Mouse (Mus musculus): ENCODE data around the gene Mmgt2. TPM values are rescaled to one million over a fixed set of nuclear protein-coding genes. Genes with fewer than 3 reads are reported as not detected.
A peak's percentile ranks its signal among the peaks of the same experiment; 100 is the strongest.

The Mmgt2 gene
- polyA plus RNA-seq, 1 experiment from 2014 or later, result 57.4 TPM

- Histone ChIP-seq H3K9me3 (ENCODE audit: control insufficient read depth, low read length) (no peaks in the 10 kb centered on the region), H3K4me3 (ENCODE audit: low read depth, low read length) (no peak overlapping the region), H3K27ac (ENCODE audit: low read depth) (no peak overlapping the region), H3K9ac (ENCODE audit: low read length) (no peak overlapping the region), H3K36me3 (ENCODE audit: control insufficient read depth, insufficient read depth, low read length) (peaks cover 63% of the 10 kb centered on the region), H3K4me1 (replicated peaks; ENCODE audit: control insufficient read depth, insufficient read depth, low read length) (peaks cover 17% of the 10 kb centered on the region), H3K4me2 (ENCODE audit: low read length) (no peak overlapping the region), H3K27me3 (replicated peaks; ENCODE audit: control insufficient read depth, insufficient read depth, low read length) (no peaks in the 10 kb centered on the region)
- DNase-seq (ENCODE audit: low spot score), result peak; percentile 65
- no peak for ATAC-seq (replicated peaks; ENCODE audit: low FRiP score, low TSS enrichment, low read depth)
- 52% methylated on average over 10 of the region's 10 CpGs for WGBS
These were observed 41.9 kb upstream of the Mmgt2 start for GRCm38 (mm10) chr11:62606299-62607169.

GRCm38 (mm10) chr11:62607170-62607951 is 41.1 kb upstream of the Mmgt2 start:
- DNase-seq (ENCODE audit: low spot score) (no peak), ATAC-seq (replicated peaks; ENCODE audit: low FRiP score, low TSS enrichment, low read depth) (no peak)
- H3K9me3 ChIP-seq (ENCODE audit: control insufficient read depth, low read length), result no peaks in the 10 kb centered on the region
- WGBS, result 68% methylated on average over 10 of the region's 10 CpGs
- no peak overlapping the region for H3K4me2 ChIP-seq (ENCODE audit: low read length)
- peaks cover 63% of the 10 kb centered on the region for H3K36me3 ChIP-seq (ENCODE audit: control insufficient read depth, insufficient read depth, low read length)
- H3K27ac ChIP-seq (ENCODE audit: low read depth), result no peak overlapping the region
- no peak overlapping the region for H3K4me3 ChIP-seq (ENCODE audit: low read depth, low read length)
- H3K9ac ChIP-seq (ENCODE audit: low read length), result no peak overlapping the region
- peaks cover 12% of the 10 kb centered on the region; the same call in 1 of the 2 replicates for H3K4me1 ChIP-seq (replicated peaks; ENCODE audit: control insufficient read depth, insufficient read depth, low read length)
- H3K27me3 ChIP-seq (replicated peaks; ENCODE audit: control insufficient read depth, insufficient read depth, low read length), result no peaks in the 10 kb centered on the region

- WGBS, result 88% methylated on average over 1 of the region's 1 CpGs
- Histone ChIP-seq H3K4me1 (replicated peaks; ENCODE audit: control insufficient read depth, insufficient read depth, low read length) (peaks cover 12% of the 10 kb centered on the region; the same call in 1 of the 2 replicates), H3K27me3 (replicated peaks; ENCODE audit: control insufficient read depth, insufficient read depth, low read length) (no peaks in the 10 kb centered on the region), H3K4me3 (ENCODE audit: low read depth, low read length) (no peak overlapping the region), H3K27ac (ENCODE audit: low read depth) (no peak overlapping the region), H3K9ac (ENCODE audit: low read length) (no peak overlapping the region), H3K36me3 (ENCODE audit: control insufficient read depth, insufficient read depth, low read length) (peaks cover 63% of the 10 kb centered on the region), H3K9me3 (ENCODE audit: control insufficient read depth, low read length) (no peaks in the 10 kb centered on the region), H3K4me2 (ENCODE audit: low read length) (no peak overlapping the region)
- ATAC-seq (replicated peaks; ENCODE audit: low FRiP score, low TSS enrichment, low read depth) (no peak), DNase-seq (ENCODE audit: low spot score) (no peak)
These were observed 40.6 kb upstream of the Mmgt2 start for GRCm38 (mm10) chr11:62607952-62608201.

- H3K4me2 ChIP-seq (ENCODE audit: low read length), result no peak overlapping the region
- H3K4me3 ChIP-seq (ENCODE audit: low read depth, low read length), result no peak overlapping the region
- H3K27ac ChIP-seq (ENCODE audit: low read depth), result no peak overlapping the region
- no peak overlapping the region for H3K9ac ChIP-seq (ENCODE audit: low read length)
- ATAC-seq (replicated peaks; ENCODE audit: low FRiP score, low TSS enrichment, low read depth) (no peak), DNase-seq (ENCODE audit: low spot score) (no peak)
- H3K36me3 ChIP-seq (ENCODE audit: control insufficient read depth, insufficient read depth, low read length), result peaks cover 56% of the 10 kb centered on the region
- WGBS, result 78% methylated on average over 10 of the region's 10 CpGs
- no peaks in the 10 kb centered on the region for H3K9me3 ChIP-seq (ENCODE audit: control insufficient read depth, low read length)
- H3K4me1 ChIP-seq (replicated peaks; ENCODE audit: control insufficient read depth, insufficient read depth, low read length), result peaks cover 14% of the 10 kb centered on the region; the same call in 1 of the 2 replicates
- H3K27me3 ChIP-seq (replicated peaks; ENCODE audit: control insufficient read depth, insufficient read depth, low read length), result no peaks in the 10 kb centered on the region
These were observed 39.4 kb upstream of the Mmgt2 start for GRCm38 (mm10) chr11:62608826-62609675.

- Histone ChIP-seq H3K4me2 (ENCODE audit: low read length) (no peak overlapping the region), H3K9me3 (ENCODE audit: control insufficient read depth, low read length) (no peaks in the 10 kb centered on the region), H3K27me3 (replicated peaks; ENCODE audit: control insufficient read depth, insufficient read depth, low read length) (no peaks in the 10 kb centered on the region), H3K4me1 (replicated peaks; ENCODE audit: control insufficient read depth, insufficient read depth, low read length) (peaks cover 15% of the 10 kb centered on the region), H3K27ac (ENCODE audit: low read depth) (no peak overlapping the region), H3K9ac (ENCODE audit: low read length) (no peak overlapping the region), H3K36me3 (ENCODE audit: control insufficient read depth, insufficient read depth, low read length) (peaks cover 44% of the 10 kb centered on the region), H3K4me3 (ENCODE audit: low read depth, low read length) (no peak overlapping the region)
- ATAC-seq (replicated peaks; ENCODE audit: low FRiP score, low TSS enrichment, low read depth) (no peak), DNase-seq (ENCODE audit: low spot score) (no peak)
- 85% methylated on average over 6 of the region's 6 CpGs for WGBS
These were observed 38.2 kb upstream of the Mmgt2 start for GRCm38 (mm10) chr11:62610304-62610703.

- H3K4me3 ChIP-seq (ENCODE audit: low read depth, low read length), result no peak overlapping the region
- no peak overlapping the region for H3K9ac ChIP-seq (ENCODE audit: low read length)
- no peaks in the 10 kb centered on the region for H3K27me3 ChIP-seq (replicated peaks; ENCODE audit: control insufficient read depth, insufficient read depth, low read length)
- H3K36me3 ChIP-seq (ENCODE audit: control insufficient read depth, insufficient read depth, low read length), result peaks cover 27% of the 10 kb centered on the region
- WGBS, result 81% methylated on average over 10 of the region's 10 CpGs
- no peak overlapping the region for H3K4me2 ChIP-seq (ENCODE audit: low read length)
- H3K4me1 ChIP-seq (replicated peaks; ENCODE audit: control insufficient read depth, insufficient read depth, low read length), result peaks cover 10% of the 10 kb centered on the region
- DNase-seq (ENCODE audit: low spot score), result no peak
- no peak overlapping the region for H3K27ac ChIP-seq (ENCODE audit: low read depth)
- no peaks in the 10 kb centered on the region for H3K9me3 ChIP-seq (ENCODE audit: control insufficient read depth, low read length)
- no peak for ATAC-seq (replicated peaks; ENCODE audit: low FRiP score, low TSS enrichment, low read depth)
These were observed 35.9 kb upstream of the Mmgt2 start for GRCm38 (mm10) chr11:62612604-62613003.

- H3K27ac ChIP-seq (ENCODE audit: low read depth), result peak overlapping the region; percentile 52; the same call in 1 of the 2 replicates
- H3K9me3 ChIP-seq (ENCODE audit: control insufficient read depth, low read length), result no peaks in the 10 kb centered on the region
- H3K9ac ChIP-seq (ENCODE audit: low read length), result peak overlapping the region; percentile 38
- peaks cover 10% of the 10 kb centered on the region for H3K4me1 ChIP-seq (replicated peaks; ENCODE audit: control insufficient read depth, insufficient read depth, low read length)
- peak overlapping the region; percentile 43 for H3K4me2 ChIP-seq (ENCODE audit: low read length)
- WGBS, result 19% methylated on average over 19 of the region's 19 CpGs
- DNase-seq (ENCODE audit: low spot score) (peak; percentile 96), ATAC-seq (replicated peaks; ENCODE audit: low FRiP score, low TSS enrichment, low read depth) (peak; percentile 90)
- H3K27me3 ChIP-seq (replicated peaks; ENCODE audit: control insufficient read depth, insufficient read depth, low read length), result no peaks in the 10 kb centered on the region
- no peak overlapping the region for H3K4me3 ChIP-seq (ENCODE audit: low read depth, low read length)
- peaks cover 27% of the 10 kb centered on the region for H3K36me3 ChIP-seq (ENCODE audit: control insufficient read depth, insufficient read depth, low read length)
These were observed 34.7 kb upstream of the Mmgt2 start for GRCm38 (mm10) chr11:62613657-62614365.

- Histone ChIP-seq H3K27me3 (replicated peaks; ENCODE audit: control insufficient read depth, insufficient read depth, low read length) (no peaks in the 10 kb centered on the region), H3K9me3 (ENCODE audit: control insufficient read depth, low read length) (no peaks in the 10 kb centered on the region), H3K4me3 (ENCODE audit: low read depth, low read length) (no peak overlapping the region), H3K9ac (ENCODE audit: low read length) (no peak overlapping the region), H3K4me2 (ENCODE audit: low read length) (no peak overlapping the region), H3K4me1 (replicated peaks; ENCODE audit: control insufficient read depth, insufficient read depth, low read length) (peaks cover 10% of the 10 kb centered on the region), H3K27ac (ENCODE audit: low read depth) (no peak overlapping the region), H3K36me3 (ENCODE audit: control insufficient read depth, insufficient read depth, low read length) (peaks cover 29% of the 10 kb centered on the region)
- ATAC-seq (replicated peaks; ENCODE audit: low FRiP score, low TSS enrichment, low read depth), result no peak
- no peak for DNase-seq (ENCODE audit: low spot score)
- WGBS, result 85% methylated on average over 8 of the region's 8 CpGs
These were observed 33.5 kb upstream of the Mmgt2 start for GRCm38 (mm10) chr11:62614876-62615410.
